Mouse (Mus musculus) liver, adult (tissue): ENCODE data around the gene Atp6v1e1.

Experiments used
- GATA4 ChIP-seq: IDR thresholded peaks from 2 replicates; pipeline ENCODE4 v1.6.1; 2014; ENCODE audit warnings: mild to moderate bottlenecking, low read length; ENCODE audit not compliant: insufficient replicate concordance

The Atp6v1e1 gene

DNA sequence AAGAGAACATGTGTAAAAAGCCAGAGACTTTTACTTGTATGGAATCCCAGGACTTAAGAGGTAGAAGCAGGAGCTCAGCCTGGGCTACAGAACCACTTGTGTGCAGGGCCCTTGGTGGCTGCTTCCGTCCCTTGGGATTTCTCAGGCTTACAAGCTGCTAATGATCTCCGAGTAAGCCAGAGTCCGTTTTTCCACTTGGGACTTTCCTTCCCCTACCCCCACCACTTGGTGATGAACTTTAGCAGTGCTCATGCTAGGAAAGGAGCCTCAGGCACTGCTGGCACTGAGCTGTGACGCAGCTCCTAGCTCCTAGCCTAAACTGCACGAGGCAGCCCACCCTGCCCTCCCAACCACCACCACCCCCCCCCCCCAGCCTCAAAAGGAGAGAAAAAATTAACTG, 31.9 kb downstream of the Atp6v1e1 start:
- TF ChIP-seq GATA4: no peak

DNA sequence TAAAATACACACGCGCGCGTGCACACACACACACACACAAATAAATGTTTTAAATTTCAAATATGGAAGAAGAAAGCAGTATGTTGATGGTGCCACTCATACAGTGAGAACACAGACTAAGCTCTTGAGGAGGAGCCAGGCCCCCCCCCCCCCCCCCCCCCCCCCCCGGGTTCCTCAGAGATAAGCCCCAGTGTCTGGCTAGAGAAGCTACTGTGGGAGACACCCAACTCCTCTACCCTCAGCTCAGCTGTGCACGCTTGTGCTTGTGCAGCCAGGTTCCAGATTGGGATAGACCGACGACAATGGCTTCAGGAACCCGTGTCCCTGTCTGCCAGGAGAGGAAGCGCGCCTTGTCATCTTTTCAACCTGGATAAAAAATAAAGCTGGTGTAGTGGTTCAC, 32.4 kb downstream of the Atp6v1e1 start:
- TF ChIP-seq GATA4: no peak

- TF ChIP-seq GATA4: no peak
These were observed 33.7 kb downstream of the Atp6v1e1 start for GRCm38 (mm10) chr6:120788904-120789303.

DNA sequence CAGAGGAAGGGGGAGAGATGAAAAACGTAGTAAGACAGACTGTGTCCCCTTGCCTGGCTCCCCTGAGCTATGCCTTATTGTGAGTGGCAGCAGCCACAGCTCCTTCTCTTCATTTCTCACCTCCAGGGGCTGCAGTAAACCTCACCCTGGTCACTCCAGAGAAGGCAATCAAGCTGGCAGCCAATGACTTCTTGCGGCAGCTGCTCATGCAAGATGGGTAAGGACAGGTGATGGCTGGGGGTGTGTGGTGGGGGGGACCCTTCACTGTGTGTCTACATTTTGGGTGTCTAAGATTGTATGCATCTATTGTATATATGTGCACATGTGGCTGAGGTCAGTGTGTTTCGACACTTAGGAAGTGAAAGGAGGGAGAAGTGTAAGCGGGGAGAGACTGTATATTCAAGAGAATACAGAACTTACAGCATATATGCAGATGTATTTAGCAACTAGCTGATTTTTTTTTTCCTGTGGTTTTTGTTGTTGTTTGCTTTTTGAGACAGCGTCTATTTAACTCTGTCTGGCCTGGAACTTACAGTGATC, 34.5 kb downstream of the Atp6v1e1 start:
- TF ChIP-seq GATA4: no peak

- no peak for TF ChIP-seq GATA4
These were observed 38.2 kb downstream of the Atp6v1e1 start for GRCm38 (mm10) chr6:120784351-120784750.

- no peak for TF ChIP-seq GATA4
These were observed 39.6 kb downstream of the Atp6v1e1 start for GRCm38 (mm10) chr6:120782948-120783347.

- TF ChIP-seq GATA4: no peak
These were observed 44.4 kb downstream of the Atp6v1e1 start for GRCm38 (mm10) chr6:120778226-120778625.

DNA sequence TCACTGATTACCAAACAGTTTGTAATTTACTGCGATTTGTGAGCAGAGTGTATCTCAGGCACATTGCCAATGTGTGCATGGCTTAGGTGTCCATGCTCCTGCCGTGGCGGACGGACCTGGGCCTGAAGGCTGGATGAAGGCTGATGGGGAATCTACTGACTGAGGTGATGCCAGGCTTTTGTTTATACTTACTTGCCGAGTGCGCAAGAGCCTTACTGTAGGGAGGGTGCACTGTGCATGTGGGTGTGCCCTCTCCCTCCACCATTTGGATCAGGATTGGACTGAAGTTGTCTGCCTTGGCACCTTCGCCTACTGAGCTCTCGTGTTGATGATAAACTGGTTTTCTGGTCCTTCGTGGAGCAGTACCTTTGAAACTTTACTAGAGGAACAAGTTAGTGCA, 45.1 kb downstream of the Atp6v1e1 start:
- no peak for TF ChIP-seq GATA4

GRCm38 (mm10) chr6:120776286-120776685, 46.3 kb downstream of the Atp6v1e1 start:
- no peak for TF ChIP-seq GATA4

- no peak for TF ChIP-seq GATA4
These were observed 48.8 kb downstream of the Atp6v1e1 start for GRCm38 (mm10) chr6:120773763-120774162.

DNA sequence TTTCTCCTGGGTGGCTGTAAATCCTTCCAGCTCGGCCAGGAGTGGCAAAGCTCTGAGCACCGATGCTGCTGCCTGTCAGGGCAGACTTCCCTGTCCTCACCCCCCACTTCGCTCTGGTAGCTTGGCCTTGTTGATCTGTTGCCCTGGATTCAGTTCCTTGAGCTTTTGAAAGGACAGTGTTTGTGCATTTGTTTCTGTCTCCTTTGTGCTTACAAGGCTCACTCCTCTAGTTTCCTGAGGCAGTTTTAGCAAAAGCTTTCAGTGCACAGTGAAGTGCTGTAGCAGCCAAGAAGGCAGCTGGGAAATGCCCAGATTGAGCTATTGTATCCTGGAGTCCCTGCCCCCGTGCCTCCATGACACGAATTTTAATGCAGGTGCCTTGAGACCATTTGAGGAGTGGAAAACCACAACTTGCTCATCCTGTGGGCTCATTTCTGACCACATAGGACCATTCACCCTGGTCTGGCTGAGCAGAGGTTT, 49.4 kb downstream of the Atp6v1e1 start, which contains the start of gene Slc25a18:
TSS of gene Slc25a18 (plus strand) at position 430 of the 480 bp plus-strand sequence.
- TF ChIP-seq GATA4: no peak

DNA sequence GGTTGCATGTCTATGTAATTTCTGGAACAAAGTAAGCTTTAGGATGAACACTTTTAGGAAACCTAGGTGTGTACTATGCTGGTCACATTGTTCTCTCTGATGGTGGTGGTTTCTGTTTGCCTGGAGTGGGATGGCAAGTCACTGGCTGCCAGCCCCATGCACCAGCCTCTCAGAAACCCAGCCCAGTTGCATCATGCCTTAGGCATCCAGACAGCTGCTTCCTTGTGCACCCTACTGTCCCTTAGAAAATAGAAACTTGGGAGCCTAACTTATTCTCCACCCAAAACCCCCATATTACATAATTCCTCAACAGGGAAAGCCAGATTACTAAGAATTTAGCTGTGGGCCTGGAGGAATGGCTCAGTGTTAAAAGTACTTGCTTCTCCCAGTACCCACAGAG, 50.6 kb downstream of the Atp6v1e1 start:
- TF ChIP-seq GATA4: no peak

GRCm38 (mm10) chr6:120771366-120771765, 51.2 kb downstream of the Atp6v1e1 start:
- no peak for TF ChIP-seq GATA4

GRCm38 (mm10) chr6:120769972-120770371, 52.6 kb downstream of the Atp6v1e1 start:
- TF ChIP-seq GATA4: no peak

- no peak for TF ChIP-seq GATA4
These were observed 61.4 kb downstream of the Atp6v1e1 start for GRCm38 (mm10) chr6:120761151-120761550.

- TF ChIP-seq GATA4: no peak
These were observed 76.2 kb downstream of the Atp6v1e1 start for GRCm38 (mm10) chr6:120746416-120746815.
